Mouse (Mus musculus) kidney, postnatal 36 days (tissue): Measurements from ENCODE around the gene Slc24a3.

Experiments
- DNase-seq, 2 experiments: peaks; one replicate each; pipeline ENCODE4 v3.0.0; 2021 to 2022; ENCODE audit warnings: mixed read lengths in 2 of 2

Slc24a3 gene

GRCm38 (mm10) chr2:145213587-145213986 is 46.0 kb downstream of the Slc24a3 start:
- DNase-seq = no peak

- DNase-seq = no peak
These were observed 46.7 kb downstream of the Slc24a3 start for GRCm38 (mm10) chr2:145214086-145214831.

- no peak for DNase-seq
These were observed 49.0 kb downstream of the Slc24a3 start for GRCm38 (mm10) chr2:145216580-145216979.

- no peak for DNase-seq
These were observed 49.9 kb downstream of the Slc24a3 start for GRCm38 (mm10) chr2:145217422-145217821.

- no peak for DNase-seq
These were observed 51.7 kb downstream of the Slc24a3 start for GRCm38 (mm10) chr2:145219246-145219645.

- DNase-seq = no peak
These were observed 56.1 kb downstream of the Slc24a3 start for GRCm38 (mm10) chr2:145223646-145224045.

GRCm38 (mm10) chr2:145225640-145226039 is 58.1 kb downstream of the Slc24a3 start:
- peak; percentile 5 to 9 for DNase-seq

GRCm38 (mm10) chr2:145226100-145226499 is 58.5 kb downstream of the Slc24a3 start:
- no peak for DNase-seq

GRCm38 (mm10) chr2:145227351-145227750 is 59.8 kb downstream of the Slc24a3 start:
- no peak for DNase-seq

- peak; percentile 45 to 53 for DNase-seq
These were observed 65.4 kb downstream of the Slc24a3 start for GRCm38 (mm10) chr2:145232764-145233484.

- peak; percentile 69 to 72 for DNase-seq
These were observed 66.2 kb downstream of the Slc24a3 start for GRCm38 (mm10) chr2:145233547-145234398.

- no peak for DNase-seq
These were observed 78.8 kb downstream of the Slc24a3 start for GRCm38 (mm10) chr2:145246384-145246783.

DNA sequence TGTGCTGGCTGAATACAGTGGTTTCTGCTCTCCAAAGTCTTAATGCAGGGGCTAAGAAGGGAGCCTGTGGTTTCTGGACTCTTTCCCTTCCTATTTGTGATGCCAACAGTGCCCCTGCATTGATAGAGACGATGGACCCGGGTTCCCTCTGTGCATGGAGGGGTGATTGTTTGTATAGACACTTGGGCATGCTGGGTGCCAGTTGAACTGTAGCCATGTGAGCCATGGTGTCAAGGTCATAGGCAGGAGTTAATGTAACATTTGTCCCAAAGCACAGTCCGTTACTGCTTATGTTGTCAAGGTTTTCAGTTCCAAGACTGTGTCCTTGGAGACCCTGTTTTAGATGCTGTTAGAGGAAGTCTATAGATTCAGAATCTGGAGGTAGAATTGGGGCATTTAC is 80.6 kb downstream of the Slc24a3 start:
- DNase-seq = no peak

DNA sequence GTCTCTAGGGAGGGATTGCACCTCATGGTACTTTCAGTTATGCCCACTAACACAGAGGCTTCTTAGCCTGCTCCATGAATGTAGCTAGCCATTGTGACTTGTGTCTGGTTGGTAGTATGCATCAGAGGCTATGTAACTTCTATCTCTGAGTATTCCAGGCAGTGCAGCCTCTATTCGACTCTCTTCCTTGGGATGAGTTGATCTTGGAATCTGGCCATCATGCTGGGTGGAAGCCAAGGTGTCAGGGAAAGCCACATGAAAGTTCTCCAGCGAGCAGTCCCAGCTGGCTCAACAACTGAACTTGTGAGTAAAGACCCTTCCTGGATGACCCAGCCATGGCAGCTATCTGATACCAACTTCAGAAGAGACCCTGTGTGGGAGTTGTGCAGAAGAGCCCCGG is 89.8 kb downstream of the Slc24a3 start:
- peak; percentile 60 to 86 for DNase-seq

DNA sequence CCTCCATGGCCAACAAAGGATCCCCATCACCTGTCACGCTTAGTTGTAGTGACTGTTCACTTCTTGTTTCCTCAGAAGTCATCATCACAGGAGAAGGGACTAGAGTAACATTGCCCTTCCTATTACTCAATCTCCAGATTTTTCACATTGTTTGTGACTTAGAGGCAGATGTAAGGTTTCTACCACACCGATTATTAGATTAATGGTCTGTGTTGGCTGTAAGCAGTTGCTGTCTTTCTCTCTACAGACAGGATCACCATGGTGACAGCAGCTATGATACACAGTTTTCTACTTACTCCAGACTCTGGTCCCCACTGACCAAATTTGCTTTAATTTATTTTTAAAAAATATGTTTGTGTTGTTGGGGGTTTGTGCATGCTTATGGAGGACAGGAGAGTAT is 90.3 kb downstream of the Slc24a3 start:
- no peak for DNase-seq

DNA sequence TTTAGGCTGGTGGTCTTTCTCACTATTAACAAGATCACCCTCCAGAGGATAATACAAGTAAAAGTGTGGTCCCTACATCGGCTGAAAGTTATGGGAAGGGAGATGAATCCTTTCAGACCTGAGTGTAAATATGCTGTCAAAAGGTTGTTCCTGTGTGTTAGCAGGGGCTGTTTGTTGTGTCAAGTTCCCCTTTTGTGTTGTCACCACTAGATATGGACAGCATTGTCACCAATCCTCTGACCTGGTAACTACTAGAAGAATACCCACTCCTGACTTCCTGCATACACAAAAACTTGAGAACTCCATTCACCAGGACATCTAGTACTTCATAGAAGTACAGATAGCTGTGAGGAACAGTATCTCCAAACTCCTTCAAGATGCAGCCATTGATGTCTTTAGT is 93.0 kb downstream of the Slc24a3 start:
- DNase-seq = no peak

- no peak for DNase-seq
These were observed 94.6 kb downstream of the Slc24a3 start for GRCm38 (mm10) chr2:145262153-145262552.

DNA sequence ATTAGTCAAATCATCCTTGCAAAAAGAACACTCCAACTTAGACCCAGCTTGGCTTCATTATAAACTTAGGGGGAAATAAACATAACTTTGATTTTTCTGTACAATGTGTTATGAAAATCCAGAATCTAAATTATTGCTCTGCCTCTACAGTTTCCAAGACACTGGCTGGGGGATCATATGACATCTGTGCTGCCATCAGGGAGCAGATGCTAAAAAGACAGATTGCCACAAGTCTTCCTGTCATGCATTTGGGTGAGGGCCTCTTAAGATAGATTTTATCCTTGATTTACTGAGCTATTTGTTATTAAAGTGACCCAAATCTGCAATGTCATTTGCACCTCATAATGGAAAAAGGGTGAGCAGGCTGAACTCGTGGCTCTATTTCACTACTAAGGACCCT is 99.2 kb downstream of the Slc24a3 start:
- DNase-seq = no peak

GRCm38 (mm10) chr2:145268971-145269370 is 101.4 kb downstream of the Slc24a3 start:
- DNase-seq = no peak

- no peak for DNase-seq
These were observed 101.9 kb downstream of the Slc24a3 start for GRCm38 (mm10) chr2:145269410-145269809.

- no peak for DNase-seq
These were observed 106.6 kb downstream of the Slc24a3 start for GRCm38 (mm10) chr2:145274016-145274677.

DNA sequence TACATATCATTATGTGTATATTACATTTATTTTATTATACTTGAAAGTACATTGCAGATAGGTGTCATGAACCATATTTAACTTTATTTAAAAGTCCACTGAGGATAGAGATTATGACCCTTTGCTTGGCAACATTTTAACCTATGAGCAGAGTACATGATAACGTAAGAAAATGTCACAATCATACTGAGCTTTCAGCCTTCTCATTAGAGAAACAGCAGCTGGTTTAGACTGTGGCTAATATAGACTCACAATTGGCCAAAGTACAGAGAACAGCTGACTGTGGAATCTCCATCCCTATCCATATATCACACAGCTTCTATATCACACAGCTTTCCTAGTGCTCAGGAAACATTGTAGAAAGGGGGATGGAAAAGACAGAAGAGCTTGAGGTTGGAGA is 111.8 kb downstream of the Slc24a3 start:
- DNase-seq = no peak

- DNase-seq = peak; percentile 7 to 16
These were observed 116.2 kb downstream of the Slc24a3 start for GRCm38 (mm10) chr2:145283746-145284145.
